Mouse (Mus musculus) lung, embryonic 16.5 days (tissue): Measurements from ENCODE around the gene Krt24. TPM values are rescaled to one million over a fixed set of nuclear protein-coding genes. Genes with fewer than 3 reads are reported as not detected.

Experiments used
- polyA plus RNA-seq: library from polyadenylated mRNA; unstranded; fragments of >200 nt; fragmentation: Nextera tagmentation; extraction: Ambion mirVana; gene quantifications from 2 replicates; pipeline ENCODE4 v1.2.1, GENCODE M21; 2015

The Krt24 gene
- polyA plus RNA-seq, 1 experiment from 2014 or later: not detected

Other genes starting within 250 kb of the Krt24 start
- gene Igfbp4, start 244.0 kb downstream of the Krt24 start, polyA plus RNA-seq: 498 TPM in 2 replicates
- gene Tns4, start 196.0 kb downstream of the Krt24 start, polyA plus RNA-seq: 0.19 and 0.39 TPM in 2 replicates
- gene Ccr7, start 130.2 kb downstream of the Krt24 start, polyA plus RNA-seq: 0.18 and 0.20 TPM in 2 replicates
- gene Smarce1, start 54.2 kb downstream of the Krt24 start, polyA plus RNA-seq: 199 and 235 TPM in 2 replicates
- gene Krt222, start 41.2 kb downstream of the Krt24 start, polyA plus RNA-seq: 0.29 and 0.94 TPM in 2 replicates
- gene Krt25, start 37.7 kb upstream of the Krt24 start, polyA plus RNA-seq: not detected in 2 replicates
- gene Krt26, start 52.7 kb upstream of the Krt24 start, polyA plus RNA-seq: not detected in 2 replicates
- gene Krt27, start 65.8 kb upstream of the Krt24 start, polyA plus RNA-seq: not detected in 2 replicates
- 0.13 and 0.21 TPM in 2 replicates for gene Krt28, start 89.6 kb upstream of the Krt24 start, polyA plus RNA-seq
- gene Krt10, start 104.1 kb upstream of the Krt24 start, polyA plus RNA-seq: 21.6 and 23.2 TPM in 2 replicates
- gene Krt12, start 137.0 kb upstream of the Krt24 start, polyA plus RNA-seq: not detected in 2 replicates
- gene Krt20, start 152.9 kb upstream of the Krt24 start, polyA plus RNA-seq: 0.30 and 0.96 TPM in 2 replicates
- 4.9 and 5.4 TPM in 2 replicates for gene Krt23, start 207.9 kb upstream of the Krt24 start, polyA plus RNA-seq
- not detected in 2 replicates for gene Krt39, start 236.1 kb upstream of the Krt24 start, polyA plus RNA-seq